Mouse (Mus musculus) hematopoietic stem cell, adult 5-6 weeks (primary cell): ENCODE measurements around the gene Zfp280b. TPM values are rescaled to one million over a fixed set of nuclear protein-coding genes. Genes with fewer than 3 reads are reported as not detected.
"Not testable (repeated sequence)": the region's sequence is repeated elsewhere in the genome, so short reads cannot be mapped to it uniquely, and the experiment has no call there.

Source experiments
- ATAC-seq, 2 experiments: fragments of 125-278 bp in 1 of 2; replicated peaks in 1 of 2; 2 replicates each; pipeline ENCODE4 v1.8.0; 2016 to 2017; ENCODE audit warnings: inconsistent platforms in 2 of 2, mild to moderate bottlenecking in 2 of 2, moderate number of reproducible peaks in 2 of 2, low read depth in 1 of 2, moderate TSS enrichment in 1 of 2; ENCODE audit not compliant: low FRiP score in 2 of 2, poor library complexity in 2 of 2, severe bottlenecking in 2 of 2, insufficient read depth in 1 of 2, low TSS enrichment in 1 of 2
- total RNA-seq: library from RNA; stranded (forward); fragments of 172-1452, 232-1000 nt; gene quantifications from 2 replicates; pipeline ENCODE4 v1.2.3, GENCODE M21; 2017

Zfp280b gene
- total RNA-seq, 1 experiment from 2014 or later = 5.6 TPM

DNA sequence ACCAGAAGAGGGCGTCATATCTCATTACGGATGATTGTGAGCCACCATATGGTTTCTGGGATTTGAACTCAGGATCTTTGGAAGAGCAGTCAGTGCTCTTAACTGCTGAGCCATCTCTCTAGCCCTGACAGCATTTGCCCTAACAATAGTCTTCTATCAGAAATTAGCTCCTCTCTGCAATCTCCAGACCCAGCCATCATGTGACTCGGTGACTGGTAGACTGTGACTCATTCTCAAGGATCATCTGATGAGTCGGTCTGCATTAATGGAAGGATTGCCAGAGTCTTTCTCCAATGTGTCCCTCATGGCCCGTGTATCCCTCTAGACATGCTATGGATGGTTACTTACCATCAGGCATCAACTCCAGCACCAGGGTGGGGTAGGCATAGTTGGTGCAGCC, 39.6 kb downstream of the Zfp280b start:
- not testable (repeated sequence) for ATAC-seq

DNA sequence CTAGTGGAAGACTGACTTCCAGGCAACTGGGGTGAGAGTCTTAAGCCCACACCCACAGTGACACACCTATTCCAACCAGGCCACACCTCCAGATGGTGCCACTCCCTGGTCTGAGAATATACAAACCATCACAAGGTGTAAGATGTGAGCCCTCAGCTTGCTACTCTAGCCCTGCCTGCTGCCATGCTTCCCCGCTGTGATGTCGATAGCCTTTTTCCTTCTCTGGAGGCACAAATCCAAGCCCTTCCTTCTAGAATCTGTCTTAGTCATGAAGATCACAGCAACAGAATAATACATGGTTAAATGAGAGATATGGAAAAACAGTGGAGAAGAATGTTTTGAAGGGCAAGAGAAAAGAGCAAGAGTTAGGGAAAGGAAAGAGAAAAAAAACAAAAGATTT, 44.6 kb downstream of the Zfp280b start:
- ATAC-seq = not testable (repeated sequence)

Other genes starting within 250 kb of the Zfp280b start
- gene Gstt1, start 234.1 kb upstream of the Zfp280b start, total RNA-seq = 4.7 and 5.6 TPM in 2 replicates
- not detected in 2 replicates for gene Gstt4, start 210.1 kb upstream of the Zfp280b start, total RNA-seq
- 19.4 and 24.0 TPM in 2 replicates for gene Gstt2, start 195.2 kb upstream of the Zfp280b start, total RNA-seq
- 339 and 626 TPM in 2 replicates for gene Mif, start 172.4 kb upstream of the Zfp280b start, total RNA-seq
- 1.8 and 4.2 TPM in 2 replicates for gene Derl3, start 139.2 kb upstream of the Zfp280b start, total RNA-seq
- 68.7 and 101 TPM in 2 replicates for gene Smarcb1, start 111.0 kb upstream of the Zfp280b start, total RNA-seq
- 12.6 and 52.1 TPM in 2 replicates for gene Chchd10, start 99.5 kb upstream of the Zfp280b start, total RNA-seq
- gene Mmp11, start 96.2 kb upstream of the Zfp280b start, total RNA-seq = 0.79 and 18.0 TPM in 2 replicates
- not detected in 2 replicates for gene Gm867, start 92.0 kb upstream of the Zfp280b start, total RNA-seq
- gene Vpreb3, start 89.6 kb upstream of the Zfp280b start, total RNA-seq = not detected in 2 replicates
- gene Gm5134, start 78.1 kb upstream of the Zfp280b start, total RNA-seq = 0.15 and 1.3 TPM in 2 replicates
- gene Slc5a4b, start 78.3 kb downstream of the Zfp280b start, total RNA-seq = not detected in 2 replicates
- not detected in 2 replicates for gene Slc5a4a, start 114.8 kb downstream of the Zfp280b start, total RNA-seq
- gene Prmt2, start 205.2 kb downstream of the Zfp280b start, total RNA-seq = 4.2 and 5.8 TPM in 2 replicates
- gene S100b, start 221.2 kb downstream of the Zfp280b start, total RNA-seq = not detected in 2 replicates